Mouse (Mus musculus) E14TG2a.4 (cell line): ENCODE data around the gene Ranbp9.

ENCODE experiments used
- CTCF ChIP-seq: conservative IDR thresholded peaks from 2 replicates; pipeline ENCODE4 v1.5.1; 2014; ENCODE audit warnings: low read length
- NANOG ChIP-seq: IDR thresholded peaks from 2 replicates; pipeline ENCODE4 v1.6.1; 2014; ENCODE audit warnings: borderline replicate concordance, low read length, mixed read lengths

- TF ChIP-seq CTCF = peak; percentile 36; the same call in 1 of the 2 replicates
- TF ChIP-seq NANOG = no peak
Measured at GRCm38 (mm10) chr13:43364985-43365824, 115.9 kb downstream of the Ranbp9 start, which contains the start of gene Sirt5.
